In genomic region chr10:78392072-78392471, GRCm38 (mm10) we compare ENCODE assay signal across 9 mouse cellular contexts. TPM values are rescaled to one million over a fixed set of nuclear protein-coding genes. Genes with fewer than 3 reads are reported as not detected.
DNase-seq lines count a peak whose midpoint lies in the region; ATAC-seq lines count a peak whose summit lies in the region.
"Had no signal": no experiment of that assay in that cellular context is flagged by ENCODE, and none has a peak within 500 bp of the region (broad histone marks: within the 10 kb centered on the region; RNA-seq: fewer than 3 reads in every experiment).

No protein-coding gene starts in this region.

- H3K4me2 ChIP-seq in embryonic facial prominence, embryonic 14.5 days (ENCODE audit: low read depth, low read length): no peak overlapping the region
- H3K4me2 ChIP-seq in heart, embryonic 12.5 days: peak overlapping the region; percentile 52
- H3K4me2 ChIP-seq in liver, embryonic 15.5 days: peak overlapping the region; percentile 25; the same call in 1 of the 2 replicates
- H3K4me2 ChIP-seq: hindbrain, embryonic 15.5 days had no signal

- H3K9me3 ChIP-seq in embryonic facial prominence, embryonic 14.5 days (ENCODE audit: control insufficient read depth, low read length): no peaks in the 10 kb centered on the region
- no peaks in the 10 kb centered on the region for H3K9me3 ChIP-seq in heart, embryonic 12.5 days (replicated peaks)
- H3K9me3 ChIP-seq in liver, embryonic 15.5 days (replicated peaks): no peaks in the 10 kb centered on the region
- H3K9me3 ChIP-seq: hindbrain, embryonic 15.5 days had no signal

- WGBS in embryonic facial prominence, embryonic 14.5 days: 1% methylated on average over 18 of the region's 18 CpGs
- 3% methylated on average over 18 of the region's 18 CpGs for WGBS in heart, embryonic 12.5 days
- WGBS in liver, embryonic 15.5 days (ENCODE audit: insufficient replicate concordance): 2% methylated on average over 18 of the region's 18 CpGs

- H3K36me3 ChIP-seq in embryonic facial prominence, embryonic 14.5 days (ENCODE audit: control insufficient read depth, insufficient read depth, low read length): no peaks in the 10 kb centered on the region
- H3K36me3 ChIP-seq in heart, embryonic 12.5 days: no peaks in the 10 kb centered on the region
- H3K36me3 ChIP-seq in liver, embryonic 15.5 days (replicated peaks): no peaks in the 10 kb centered on the region
- H3K36me3 ChIP-seq: hindbrain, embryonic 15.5 days had no signal

- no peak overlapping the region for H3K27ac ChIP-seq in embryonic facial prominence, embryonic 14.5 days (replicated peaks; ENCODE audit: low read depth, low read length)
- no peak overlapping the region for H3K27ac ChIP-seq in heart, embryonic 12.5 days (ENCODE audit: poor library complexity, severe bottlenecking)
- H3K27ac ChIP-seq in liver, embryonic 15.5 days (replicated peaks): no peak overlapping the region
- H3K27ac ChIP-seq: hindbrain, embryonic 15.5 days had no signal

- no peaks in the 10 kb centered on the region for H3K4me1 ChIP-seq in embryonic facial prominence, embryonic 14.5 days (ENCODE audit: control insufficient read depth, insufficient read depth, low read length)
- peaks cover 9% of the 10 kb centered on the region; the same call in 1 of the 2 replicates for H3K4me1 ChIP-seq in heart, embryonic 12.5 days (replicated peaks)
- H3K4me1 ChIP-seq in liver, embryonic 15.5 days (replicated peaks): peaks cover 7% of the 10 kb centered on the region; the same call in 1 of the 2 replicates

- no peak overlapping the region for H3K9ac ChIP-seq in embryonic facial prominence, embryonic 14.5 days (ENCODE audit: low read depth, low read length)
- no peak overlapping the region for H3K9ac ChIP-seq in heart, embryonic 12.5 days
- H3K9ac ChIP-seq in liver, embryonic 15.5 days: no peak overlapping the region
- H3K9ac ChIP-seq: hindbrain, embryonic 15.5 days had no signal

- peaks cover 24% of the 10 kb centered on the region for H3K27me3 ChIP-seq in embryonic facial prominence, embryonic 14.5 days (replicated peaks; ENCODE audit: control insufficient read depth, insufficient read depth, low read length)
- peaks cover 45% of the 10 kb centered on the region for H3K27me3 ChIP-seq in heart, embryonic 12.5 days (replicated peaks)
- H3K27me3 ChIP-seq in liver, embryonic 15.5 days: peaks cover 55% of the 10 kb centered on the region

- peak; percentile 63 to 77 for DNase-seq in adrenal gland, postnatal 4 days (ENCODE audit: low spot score in 2 of 2)
- peak; percentile 69 for DNase-seq in embryonic facial prominence, embryonic 14.5 days (ENCODE audit: low spot score)
- DNase-seq in kidney, postnatal 36 days: peak; percentile 79 to 92
- DNase-seq in ovary, postnatal 10 days (ENCODE audit: low spot score): peak; percentile 71
- peak; percentile 53 to 80 for DNase-seq in thymus, postnatal 10 days (ENCODE audit: low spot score in 2 of 2)

- ATAC-seq in CD4-positive, CD25-positive, alpha-beta regulatory T cell, adult 4 months: peak; percentile 74
- no peak for ATAC-seq in embryonic facial prominence, embryonic 14.5 days (ENCODE audit: low read depth)
- no peak for ATAC-seq in heart, embryonic 12.5 days (ENCODE audit: insufficient number of reproducible peaks, low FRiP score)
- ATAC-seq in liver, embryonic 15.5 days (ENCODE audit: insufficient read depth): peak; percentile 25; the same call in 1 of the 2 replicates

- no peak overlapping the region for H3K4me3 ChIP-seq in embryonic facial prominence, embryonic 14.5 days (ENCODE audit: low read depth, low read length)
- peak overlapping the region; percentile 14; the same call in 1 of the 2 replicates for H3K4me3 ChIP-seq in heart, embryonic 12.5 days
- H3K4me3 ChIP-seq in liver, embryonic 15.5 days (replicated peaks): no peak overlapping the region
- H3K4me3 ChIP-seq: hindbrain, embryonic 15.5 days had no signal

RNA-seq across cellular contexts. Expression of gene Rrp1, which starts 20.8 kb away (rescaled TPM):
- 100 to 1,000 TPM; 107 to 148 TPM for polyA plus RNA-seq in CD4-positive, CD25-positive, alpha-beta regulatory T cell, adult 4 months (2017; shearing (Covaris generic))
- 100 to 1,000 TPM; 282 to 296 TPM for total RNA-seq in adrenal gland, postnatal 4 days (2021)
- 204 and 237 TPM in 2 replicates for polyA plus RNA-seq in embryonic facial prominence, embryonic 14.5 days (2014; fragmentation: Nextera tagmentation; extraction: Ambion mirVana)
- polyA plus RNA-seq in heart, embryonic 12.5 days (2016; fragmentation: Nextera tagmentation; extraction: Ambion mirVana): 232 and 254 TPM in 2 replicates
- 110 and 119 TPM in 2 replicates for polyA plus RNA-seq in liver, embryonic 15.5 days (2015; fragmentation: Nextera tagmentation; extraction: Ambion mirVana)

RNA-seq across cellular contexts. Expression of gene Cstb, which starts 33.4 kb away (rescaled TPM):
- polyA plus RNA-seq in CD4-positive, CD25-positive, alpha-beta regulatory T cell, adult 4 months (2017; shearing (Covaris generic)): 100 to 1,000 TPM; 146 to 147 TPM
- total RNA-seq in adrenal gland, postnatal 4 days (2021): 100 to 1,000 TPM; 171 to 196 TPM
- 249 and 258 TPM in 2 replicates for polyA plus RNA-seq in embryonic facial prominence, embryonic 14.5 days (2014; fragmentation: Nextera tagmentation; extraction: Ambion mirVana)
- polyA plus RNA-seq in heart, embryonic 12.5 days (2016; fragmentation: Nextera tagmentation; extraction: Ambion mirVana): 119 and 123 TPM in 2 replicates
- 85.5 and 95.3 TPM in 2 replicates for polyA plus RNA-seq in liver, embryonic 15.5 days (2015; fragmentation: Nextera tagmentation; extraction: Ambion mirVana)

RNA-seq across cellular contexts. Expression of gene Agpat3, which starts 39.8 kb away (rescaled TPM):
- 100 to 1,000 TPM in 1 of 2 experiments, 10 to 100 TPM in 1; 94.4 to 115 TPM for polyA plus RNA-seq in CD4-positive, CD25-positive, alpha-beta regulatory T cell, adult 4 months (2017; shearing (Covaris generic))
- 100 to 1,000 TPM; 203 to 217 TPM for total RNA-seq in adrenal gland, postnatal 4 days (2021)
- 83.2 and 86.1 TPM in 2 replicates for polyA plus RNA-seq in embryonic facial prominence, embryonic 14.5 days (2014; fragmentation: Nextera tagmentation; extraction: Ambion mirVana)
- 46.1 and 48.7 TPM in 2 replicates for polyA plus RNA-seq in heart, embryonic 12.5 days (2016; fragmentation: Nextera tagmentation; extraction: Ambion mirVana)
- polyA plus RNA-seq in liver, embryonic 15.5 days (2015; fragmentation: Nextera tagmentation; extraction: Ambion mirVana): 33.1 and 46.0 TPM in 2 replicates

Comparison
In these comparisons a context has a peak if more than half of its experiments do, and no peak if none do; other contexts are left out.
1. ATAC-seq: peak in CD4-positive, CD25-positive, alpha-beta regulatory T cell, adult 4 months (single experiment) and liver, embryonic 15.5 days (single experiment); none in embryonic facial prominence, embryonic 14.5 days (single experiment) and heart, embryonic 12.5 days (single experiment).
2. Peak in every context shown above with its lines, with median percentiles within 50 percentile points of each other: DNase-seq.